Mouse (Mus musculus) intestine, postnatal 0 days (tissue): ENCODE results near the gene Gm45140. TPM values are rescaled to one million over a fixed set of nuclear protein-coding genes. Genes with fewer than 3 reads are reported as not detected.

Source experiments
- ATAC-seq: fragments of 200-750 bp; cut with Nextera tagmentation; 2 replicates; pipeline ENCODE4 v1.8.0; 2017; ENCODE audit warnings: mild to moderate bottlenecking, moderate TSS enrichment, moderate library complexity
- H3K27ac ChIP-seq: fragments of 300-500 bp; sonication (generic); 2 replicates; pipeline ENCODE4 v1.5.1; 2014; ENCODE audit warnings: mild to moderate bottlenecking, low read depth, low read length, moderate library complexity
- H3K27me3 ChIP-seq: fragments of 300-500 bp; sonication (generic); replicated peaks from 2 replicates; pipeline ENCODE4 v1.6.1; 2014; ENCODE audit warnings: low read length, mixed read lengths; ENCODE audit not compliant: control insufficient read depth, insufficient read depth
- H3K36me3 ChIP-seq: fragments of 300-500 bp; sonication (generic); 2 replicates; pipeline ENCODE4 v1.6.1; 2014; ENCODE audit warnings: mild to moderate bottlenecking, moderate library complexity; ENCODE audit not compliant: control insufficient read depth, insufficient read depth
- H3K4me1 ChIP-seq: fragments of 300-500 bp; sonication (generic); replicated peaks from 2 replicates; pipeline ENCODE4 v1.6.1; 2014; ENCODE audit warnings: antibody characterized with exemption, low read length, mixed read lengths; ENCODE audit not compliant: control insufficient read depth, insufficient read depth
- H3K4me2 ChIP-seq: fragments of 300-500 bp; sonication (generic); replicated peaks from 2 replicates; pipeline ENCODE4 v1.6.1; 2014; ENCODE audit warnings: low read depth, mild to moderate bottlenecking, moderate library complexity
- H3K4me3 ChIP-seq: fragments of 300-500 bp; sonication (generic); 2 replicates; pipeline ENCODE4 v1.5.1; 2014; ENCODE audit warnings: low read depth, low read length
- H3K9ac ChIP-seq: fragments of 300-500 bp; sonication (generic); 2 replicates; pipeline ENCODE4 v1.6.1; 2014; ENCODE audit warnings: mild to moderate bottlenecking, low read depth, low read length
- H3K9me3 ChIP-seq: fragments of 300-500 bp; sonication (generic); 2 replicates; pipeline ENCODE4 v1.6.1; 2016; ENCODE audit warnings: mixed run types; ENCODE audit not compliant: control insufficient read depth
- CTCF ChIP-seq: sonication (generic); IDR thresholded peaks from 2 replicates; pipeline ENCODE4 v1.5.1; 2016; ENCODE audit warnings: low read depth, mild to moderate bottlenecking, control low read depth, antibody characterized with exemption, moderate library complexity
- WGBS: fragments of 180-500 bp; shearing (Covaris S2); extraction: QIAGEN DNeasy Blood & Tissue Kit; methylation state at CpG from one replicate; pipeline ENCODE4 v1.1.7; 2014; 5-methylcytosine and 5-hydroxymethylcytosine counted together
- polyA plus RNA-seq: library from polyadenylated mRNA; unstranded; fragments of >200 nt; fragmentation: Nextera tagmentation; extraction: Ambion mirVana; gene quantifications from 2 replicates; pipeline ENCODE4 v1.2.1, GENCODE M21; 2015

Gene Gm45140
- polyA plus RNA-seq, 1 experiment from 2014 or later, result 2.0 TPM

DNA sequence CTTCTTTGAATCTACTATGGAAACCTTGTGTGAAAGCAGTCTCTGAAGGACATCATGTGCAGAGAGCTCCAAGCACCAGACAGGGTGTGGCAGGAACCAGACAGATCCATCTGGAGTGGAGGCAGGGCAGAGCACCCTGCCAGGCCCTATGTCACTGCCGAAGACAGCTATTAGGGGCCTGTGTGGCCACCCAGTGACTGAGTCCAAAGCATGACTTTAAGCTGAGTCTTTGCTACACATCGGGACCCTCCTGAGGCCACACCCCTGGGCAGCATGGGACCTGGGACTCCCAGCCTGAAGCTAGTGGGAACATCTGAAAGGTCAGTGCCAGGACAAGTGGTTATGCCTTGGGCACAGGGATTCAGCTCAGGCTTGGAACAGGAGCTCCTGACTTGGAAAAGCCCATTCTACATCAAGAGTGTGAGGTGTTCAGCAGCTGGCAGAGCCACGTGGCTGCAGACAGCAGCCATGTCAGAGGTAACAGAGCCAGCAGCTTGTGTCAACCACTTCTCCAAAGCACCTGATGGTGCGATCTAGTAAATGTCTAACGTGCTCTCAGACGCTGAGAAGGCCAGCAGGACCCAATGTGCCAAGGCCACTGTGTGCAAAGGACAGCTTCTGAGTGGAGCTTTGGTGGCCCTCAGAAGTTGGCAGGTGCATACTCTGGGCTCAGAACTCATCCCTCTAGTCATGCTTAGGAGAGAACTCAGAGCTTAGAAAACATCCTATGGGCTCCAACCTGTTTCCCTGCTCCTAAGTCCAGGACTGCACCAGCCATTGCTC, 48.3 kb downstream of the Gm45140 start:
- H3K4me1 ChIP-seq, result peaks cover 13% of the 10 kb centered on the region
- no peak overlapping the region for H3K9ac ChIP-seq
- TF ChIP-seq CTCF, result no peak
- peaks cover 7% of the 10 kb centered on the region for H3K36me3 ChIP-seq
- no peaks in the 10 kb centered on the region for H3K9me3 ChIP-seq
- no peak overlapping the region for H3K4me3 ChIP-seq
- no peaks in the 10 kb centered on the region for H3K27me3 ChIP-seq
- H3K4me2 ChIP-seq, result 0 out of 2 replicates have a peak overlapping the region, but pooled peaks have one; percentile 13
- WGBS, result 63% methylated on average over 6 of the region's 6 CpGs
- H3K27ac ChIP-seq, result peak overlapping the region; percentile 80
- ATAC-seq, result peak; percentile 58

DNA sequence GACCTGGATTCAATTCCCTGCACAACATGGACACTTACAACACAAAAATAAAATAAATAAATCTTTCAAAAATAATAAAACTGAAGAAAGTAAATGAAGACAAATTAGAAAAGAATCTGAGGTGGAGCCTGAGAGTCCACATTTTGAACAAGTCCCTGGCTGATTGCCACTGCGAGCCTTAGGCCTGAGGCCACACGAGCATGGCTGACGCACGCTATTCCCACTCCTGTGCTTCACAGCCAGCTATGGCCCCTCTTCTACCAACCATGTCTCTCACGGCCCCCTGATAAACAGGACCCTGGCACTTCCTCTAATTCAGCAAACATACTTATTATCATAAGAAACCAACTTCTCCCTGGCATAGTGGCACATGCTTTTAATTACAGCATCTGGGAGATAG, 49.0 kb downstream of the Gm45140 start:
- Histone ChIP-seq H3K9me3 (no peaks in the 10 kb centered on the region), H3K36me3 (no peaks in the 10 kb centered on the region; the same call in 1 of the 2 replicates), H3K9ac (no peak overlapping the region), H3K27ac (peak overlapping the region; percentile 80), H3K4me2 (no peak overlapping the region), H3K4me1 (peaks cover 13% of the 10 kb centered on the region), H3K27me3 (no peaks in the 10 kb centered on the region), H3K4me3 (no peak overlapping the region)
- ATAC-seq, result no peak
- TF ChIP-seq CTCF, result no peak
- 80% methylated on average over 5 of the region's 5 CpGs for WGBS

DNA sequence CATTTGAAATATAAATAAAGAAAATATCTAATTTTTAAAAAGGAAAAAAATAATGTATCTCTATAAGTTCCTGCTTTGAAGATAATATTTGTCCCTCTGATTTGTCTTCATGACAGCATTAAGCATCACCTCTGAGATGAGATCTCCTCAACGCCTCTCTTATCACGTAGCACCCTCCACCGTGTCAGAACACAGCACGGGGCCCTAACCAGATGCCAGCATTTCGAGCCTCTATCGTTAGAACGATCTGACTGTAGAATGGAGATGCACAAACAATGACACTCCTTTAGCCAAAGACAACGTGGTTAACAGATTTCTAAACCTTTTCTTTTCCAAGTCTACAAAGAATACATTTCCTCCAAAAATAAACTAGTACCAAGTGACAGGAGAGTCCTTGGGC, 51.6 kb downstream of the Gm45140 start:
- H3K27ac ChIP-seq, result no peak overlapping the region
- no peak overlapping the region for H3K4me2 ChIP-seq
- no peaks in the 10 kb centered on the region for H3K36me3 ChIP-seq
- no peaks in the 10 kb centered on the region for H3K27me3 ChIP-seq
- no peak overlapping the region for H3K4me3 ChIP-seq
- no peaks in the 10 kb centered on the region for H3K9me3 ChIP-seq
- 79% methylated on average over 8 of the region's 8 CpGs for WGBS
- no peak overlapping the region for H3K9ac ChIP-seq
- no peak for TF ChIP-seq CTCF
- ATAC-seq, result no peak
- peaks cover 8% of the 10 kb centered on the region for H3K4me1 ChIP-seq

DNA sequence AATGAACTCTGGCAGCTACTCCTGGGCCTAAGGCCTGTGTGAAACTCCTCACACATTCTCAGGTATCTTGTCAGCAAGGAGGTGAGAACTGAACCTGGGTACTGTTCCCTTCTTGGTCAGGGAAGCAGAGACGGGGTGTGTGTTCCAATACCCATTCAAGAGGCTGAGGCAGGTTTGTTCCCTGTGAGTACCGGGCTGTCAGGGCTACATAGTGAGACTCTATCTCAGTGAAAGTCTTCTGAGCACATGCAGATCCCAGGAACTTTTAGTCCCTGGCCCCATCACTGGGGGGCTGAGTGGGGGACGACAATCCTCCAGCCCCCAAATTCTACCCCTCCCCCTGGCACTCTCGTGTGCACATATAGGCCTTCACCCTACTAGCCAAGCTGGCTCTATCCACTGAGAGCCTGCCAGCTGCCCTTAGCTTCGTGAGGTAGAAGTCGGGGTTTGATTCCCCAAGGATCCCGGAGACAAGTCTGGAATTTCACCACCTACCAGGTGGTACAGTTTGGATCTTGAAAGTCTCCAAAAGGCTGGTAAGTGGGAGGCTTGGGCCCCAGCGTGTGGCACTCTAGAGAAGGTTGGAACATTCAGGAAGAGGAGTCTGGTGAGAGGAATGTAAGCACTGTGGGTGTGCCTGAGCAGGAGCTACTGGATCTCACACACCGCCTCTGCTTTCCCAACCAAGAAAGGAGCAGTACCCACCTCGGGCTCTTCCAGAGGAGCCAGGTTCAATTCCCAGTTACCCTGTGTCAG, 54.9 kb downstream of the Gm45140 start:
- Histone ChIP-seq H3K4me1 (peaks cover 14% of the 10 kb centered on the region), H3K36me3 (no peaks in the 10 kb centered on the region), H3K9ac (no peak overlapping the region), H3K27me3 (no peaks in the 10 kb centered on the region), H3K4me2 (no peak overlapping the region), H3K4me3 (no peak overlapping the region), H3K27ac (no peak overlapping the region), H3K9me3 (no peaks in the 10 kb centered on the region)
- 79% methylated on average over 10 of the region's 10 CpGs for WGBS
- no peak for TF ChIP-seq CTCF
- no peak for ATAC-seq

DNA sequence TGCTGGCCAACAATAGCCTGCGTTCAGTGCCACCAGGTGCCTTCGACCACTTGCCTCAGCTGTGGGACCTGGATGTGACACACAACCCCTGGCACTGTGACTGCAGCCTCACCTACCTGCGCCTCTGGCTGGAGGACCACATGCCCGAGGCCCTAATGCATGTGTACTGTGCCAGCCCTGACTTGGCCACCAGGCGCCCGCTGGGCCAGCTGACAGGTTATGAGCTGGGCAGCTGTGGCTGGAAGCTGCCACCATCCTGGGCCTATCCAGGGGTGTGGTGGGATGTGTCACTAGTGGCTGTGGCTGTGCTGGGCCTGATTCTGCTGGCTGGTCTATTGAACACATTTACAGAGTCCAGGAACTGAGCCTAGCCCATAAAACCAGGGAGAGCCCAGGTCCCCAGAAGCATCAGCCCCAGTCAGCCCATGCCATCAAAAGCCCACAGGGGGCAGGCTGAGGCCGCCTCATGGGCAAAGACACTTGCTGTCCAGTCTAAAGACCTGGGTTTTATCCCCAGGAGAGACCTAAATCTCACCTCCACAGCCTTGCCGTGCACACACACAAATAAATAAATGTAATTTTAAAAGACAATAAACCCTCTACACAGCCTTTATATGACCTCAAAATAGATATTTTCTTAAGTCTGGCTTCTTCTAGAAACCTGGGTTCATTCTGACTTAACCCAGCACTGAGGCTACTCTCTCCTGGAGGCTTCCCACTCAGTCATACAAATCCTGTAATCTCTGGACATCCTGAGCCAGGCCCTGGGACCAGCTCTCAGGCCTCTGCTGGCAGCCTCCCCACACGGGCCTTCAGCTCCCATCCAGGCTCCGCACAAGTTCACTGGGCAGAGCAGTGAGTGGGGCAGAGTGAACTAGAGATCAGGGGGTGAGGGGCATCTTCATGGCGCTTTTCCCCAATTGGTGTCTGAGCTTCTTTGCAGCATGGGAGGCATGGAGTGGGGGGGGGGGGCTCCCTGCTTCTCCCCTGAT, 56.1 kb downstream of the Gm45140 start:
- Histone ChIP-seq H3K4me2 (no peak overlapping the region), H3K9ac (no peak overlapping the region), H3K4me1 (peaks cover 14% of the 10 kb centered on the region), H3K27me3 (no peaks in the 10 kb centered on the region), H3K36me3 (no peaks in the 10 kb centered on the region), H3K27ac (no peak overlapping the region), H3K4me3 (no peak overlapping the region), H3K9me3 (no peaks in the 10 kb centered on the region)
- 86% methylated on average over 11 of the region's 11 CpGs for WGBS
- peak; percentile 62 for TF ChIP-seq CTCF
- ATAC-seq, result peak; percentile 32; the same call in 1 of the 2 replicates
